Mouse (Mus musculus) heart, postnatal 0 days (tissue): Measurements from ENCODE around the gene Pon3. TPM values are rescaled to one million over a fixed set of nuclear protein-coding genes. Genes with fewer than 3 reads are reported as not detected.

Experiments used
- ATAC-seq: fragments of 200-750 bp; cut with Nextera tagmentation; 2 replicates; pipeline ENCODE4 v1.8.0; 2017; ENCODE audit warnings: low read depth, moderate number of reproducible peaks, moderate library complexity; ENCODE audit not compliant: insufficient read depth
- DNase-seq: peaks from one replicate; pipeline ENCODE4 v3.0.0-alpha.2; 2016; ENCODE audit warnings: low spot score
- H3K27ac ChIP-seq: fragments of 300-500 bp; sonication (generic); 2 replicates; pipeline ENCODE4 v1.5.1; 2014; ENCODE audit warnings: low read depth, mild to moderate bottlenecking
- H3K27me3 ChIP-seq: fragments of 300-500 bp; sonication (generic); 2 replicates; pipeline ENCODE4 v1.6.1; 2014; ENCODE audit warnings: low read length, mixed read lengths; ENCODE audit not compliant: control insufficient read depth, insufficient read depth
- H3K36me3 ChIP-seq: fragments of 300-500 bp; sonication (generic); replicated peaks from 2 replicates; pipeline ENCODE4 v1.6.1; 2014; ENCODE audit warnings: low read length, mixed read lengths; ENCODE audit not compliant: control insufficient read depth, insufficient read depth
- H3K4me1 ChIP-seq: fragments of 300-500 bp; sonication (generic); 2 replicates; pipeline ENCODE4 v1.6.1; 2014; ENCODE audit warnings: antibody characterized with exemption; ENCODE audit not compliant: control insufficient read depth, insufficient read depth
- H3K4me2 ChIP-seq: fragments of 300-500 bp; sonication (generic); 2 replicates; pipeline ENCODE4 v1.6.1; 2014; ENCODE audit warnings: low read depth, mild to moderate bottlenecking, low read length, moderate library complexity
- H3K4me3 ChIP-seq: fragments of 300-500 bp; sonication (generic); 2 replicates; pipeline ENCODE4 v1.5.1; 2014; ENCODE audit warnings: low read depth, low read length
- H3K9ac ChIP-seq: fragments of 300-500 bp; sonication (generic); replicated peaks from 2 replicates; pipeline ENCODE4 v1.6.1; 2014; ENCODE audit warnings: low read depth, low read length, mixed read lengths
- H3K9me3 ChIP-seq: fragments of 300-500 bp; sonication (generic); replicated peaks from 2 replicates; pipeline ENCODE4 v1.6.1; 2016; ENCODE audit warnings: low read length; ENCODE audit not compliant: control insufficient read depth
- CTCF ChIP-seq: IDR thresholded peaks from 2 replicates; pipeline ENCODE4 v1.5.1; 2016; ENCODE audit warnings: antibody characterized with exemption, control low read depth, low read depth
- EP300 ChIP-seq: IDR thresholded peaks from 2 replicates; pipeline ENCODE4 v1.6.1; 2016; ENCODE audit warnings: antibody characterized with exemption, low read depth
- WGBS: fragments of 180-500 bp; shearing (Covaris S2); extraction: QIAGEN DNeasy Blood & Tissue Kit; methylation state at CpG from one replicate; pipeline ENCODE4 v1.1.7; 2014; 5-methylcytosine and 5-hydroxymethylcytosine counted together
- polyA plus RNA-seq: library from polyadenylated mRNA; unstranded; fragments of >200 nt; fragmentation: Nextera tagmentation; extraction: Ambion mirVana; gene quantifications from 2 replicates; pipeline ENCODE4 v1.2.1, GENCODE M21; 2015
- total RNA-seq: library from RNA; depleted of rRNA; stranded (reverse); fragments of >200 nt; gene quantifications from 2 replicates; pipeline ENCODE4 v1.2.3, GENCODE M21; 2014; ENCODE audit warnings: low replicate concordance

Gene Pon3
- total and polyA plus RNA-seq, 2 experiments from 2014 or later, result 50.0 to 51.8 TPM

GRCm38 (mm10) chr6:5245926-5246325 lies 10.2 kb downstream of the Pon3 start:
- Histone ChIP-seq H3K27me3 (no peaks in the 10 kb centered on the region), H3K9ac (no peak overlapping the region), H3K4me3 (no peak overlapping the region), H3K4me1 (no peaks in the 10 kb centered on the region), H3K36me3 (peaks cover 22% of the 10 kb centered on the region), H3K4me2 (no peak overlapping the region), H3K9me3 (no peaks in the 10 kb centered on the region), H3K27ac (no peak overlapping the region)
- 93% methylated on average over 6 of the region's 6 CpGs for WGBS
- DNase-seq, result no peak
- no peak for ATAC-seq
- TF ChIP-seq EP300 (no peak), CTCF (no peak)

- peaks cover 32% of the 10 kb centered on the region for H3K36me3 ChIP-seq
- no peak overlapping the region for H3K4me3 ChIP-seq
- no peaks in the 10 kb centered on the region for H3K27me3 ChIP-seq
- DNase-seq, result no peak
- no peaks in the 10 kb centered on the region for H3K4me1 ChIP-seq
- H3K4me2 ChIP-seq, result no peak overlapping the region
- no peak overlapping the region for H3K27ac ChIP-seq
- H3K9ac ChIP-seq, result no peak overlapping the region
- 98% methylated on average over 3 of the region's 3 CpGs for WGBS
- TF ChIP-seq CTCF (no peak), EP300 (no peak)
- ATAC-seq, result no peak
- H3K9me3 ChIP-seq, result no peaks in the 10 kb centered on the region
Measured at GRCm38 (mm10) chr6:5238799-5239198, 17.3 kb downstream of the Pon3 start.

- no peak overlapping the region for H3K4me3 ChIP-seq
- DNase-seq, result no peak
- no peak overlapping the region for H3K4me2 ChIP-seq
- H3K9ac ChIP-seq, result no peak overlapping the region
- TF ChIP-seq CTCF (no peak), EP300 (no peak)
- H3K27ac ChIP-seq, result no peak overlapping the region
- H3K4me1 ChIP-seq, result no peaks in the 10 kb centered on the region
- no peak for ATAC-seq
- H3K36me3 ChIP-seq, result peaks cover 32% of the 10 kb centered on the region
- no peaks in the 10 kb centered on the region for H3K27me3 ChIP-seq
- WGBS, result 91% methylated on average over 4 of the region's 4 CpGs
- H3K9me3 ChIP-seq, result no peaks in the 10 kb centered on the region
Measured at GRCm38 (mm10) chr6:5237510-5237909, 18.6 kb downstream of the Pon3 start.

GRCm38 (mm10) chr6:5236843-5237371 lies 19.2 kb downstream of the Pon3 start:
- Histone ChIP-seq H3K4me3 (no peak overlapping the region), H3K4me1 (no peaks in the 10 kb centered on the region), H3K9ac (no peak overlapping the region), H3K36me3 (peaks cover 36% of the 10 kb centered on the region), H3K9me3 (no peaks in the 10 kb centered on the region), H3K4me2 (no peak overlapping the region), H3K27ac (no peak overlapping the region), H3K27me3 (no peaks in the 10 kb centered on the region)
- TF ChIP-seq CTCF (no peak), EP300 (no peak)
- ATAC-seq (no peak), DNase-seq (no peak)
- 90% methylated on average over 8 of the region's 8 CpGs for WGBS

- H3K27ac ChIP-seq, result no peak overlapping the region
- DNase-seq (no peak), ATAC-seq (no peak)
- H3K4me2 ChIP-seq, result no peak overlapping the region
- no peak overlapping the region for H3K4me3 ChIP-seq
- H3K27me3 ChIP-seq, result no peaks in the 10 kb centered on the region
- H3K4me1 ChIP-seq, result no peaks in the 10 kb centered on the region
- H3K9ac ChIP-seq, result no peak overlapping the region
- H3K9me3 ChIP-seq, result no peaks in the 10 kb centered on the region
- TF ChIP-seq EP300 (no peak), CTCF (no peak)
- peaks cover 46% of the 10 kb centered on the region for H3K36me3 ChIP-seq
- 67% methylated on average over 3 of the region's 3 CpGs for WGBS
Measured at GRCm38 (mm10) chr6:5234563-5234962, 21.5 kb downstream of the Pon3 start.

- TF ChIP-seq EP300 (no peak), CTCF (no peak)
- ATAC-seq (no peak), DNase-seq (no peak)
- H3K4me1 ChIP-seq, result no peaks in the 10 kb centered on the region
- H3K27me3 ChIP-seq, result no peaks in the 10 kb centered on the region
- H3K27ac ChIP-seq, result no peak overlapping the region
- H3K36me3 ChIP-seq, result peaks cover 41% of the 10 kb centered on the region
- no peak overlapping the region for H3K4me2 ChIP-seq
- H3K9me3 ChIP-seq, result no peaks in the 10 kb centered on the region
- no peak overlapping the region for H3K9ac ChIP-seq
- 79% methylated on average over 1 of the region's 1 CpGs for WGBS
- no peak overlapping the region for H3K4me3 ChIP-seq
Measured at GRCm38 (mm10) chr6:5233812-5234211, 22.3 kb downstream of the Pon3 start.
